In the genomic region with DNA sequence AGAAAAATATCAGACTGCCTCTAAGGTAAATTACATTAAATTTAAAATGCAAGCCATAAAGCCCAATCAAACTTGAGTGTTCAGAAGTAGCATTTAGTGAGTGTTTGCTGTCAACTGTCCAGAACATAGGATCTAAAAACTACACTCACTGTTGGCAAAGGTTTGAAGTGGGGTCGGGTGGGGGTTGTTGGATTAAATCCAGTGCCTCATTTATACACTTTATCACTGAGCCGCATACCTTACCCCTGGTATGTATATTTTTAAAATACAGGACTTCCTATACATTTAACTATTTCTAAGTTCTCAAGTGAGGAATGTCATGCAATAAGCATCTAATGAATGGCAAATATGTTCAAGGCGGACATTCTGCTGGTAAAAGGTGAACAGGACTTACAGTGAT, we compare ENCODE assay signal across 35 mouse cellular contexts.
"Had no signal": no experiment of that assay in that cellular context is flagged by ENCODE, and none has a peak within 500 bp of the region (broad histone marks: within the 10 kb centered on the region; RNA-seq: fewer than 3 reads in every experiment).

No protein-coding gene starts in this region.

- H3K4me1 ChIP-seq: heart, embryonic 10.5 days; hindbrain, embryonic 10.5 days; hindbrain, embryonic 12.5 days; hindbrain, embryonic 13.5 days; hindbrain, embryonic 15.5 days; intestine, embryonic 15.5 days; kidney, embryonic 15.5 days had no signal

- H3K36me3 ChIP-seq: heart, embryonic 10.5 days; heart, embryonic 12.5 days; heart, embryonic 13.5 days; heart, embryonic 15.5 days; hindbrain, embryonic 10.5 days; hindbrain, embryonic 12.5 days; hindbrain, embryonic 13.5 days; hindbrain, embryonic 15.5 days; intestine, embryonic 15.5 days; kidney, embryonic 15.5 days had no signal

- H3K27ac ChIP-seq: heart, adult 2 months; heart, embryonic 10.5 days; heart, embryonic 13.5 days; heart, embryonic 15.5 days; hindbrain, embryonic 10.5 days; hindbrain, embryonic 12.5 days; hindbrain, embryonic 13.5 days; hindbrain, embryonic 14.5 days; hindbrain, embryonic 15.5 days; hindbrain, postnatal 0 days; intestine, embryonic 15.5 days; kidney, embryonic 15.5 days; kidney, postnatal 0 days; layer of hippocampus, adult 2 months had no signal

- H3K9me3 ChIP-seq: heart, embryonic 10.5 days; heart, embryonic 12.5 days; heart, embryonic 13.5 days; heart, embryonic 15.5 days; hindbrain, embryonic 10.5 days; hindbrain, embryonic 12.5 days; hindbrain, embryonic 13.5 days; hindbrain, embryonic 15.5 days; intestine, embryonic 15.5 days; kidney, embryonic 15.5 days had no signal

- DNase-seq: heart, adult 2 months; heart, postnatal 10 days; heart, postnatal 14 days; heart, postnatal 36 days; heart, postnatal 4 days; kidney, adult 11 months; kidney, adult 18-20 months; kidney, adult 2 months; kidney, adult 8-10 months; kidney, adult 9 months; kidney, postnatal 10 days; kidney, postnatal 14 days; kidney, postnatal 25 days; kidney, postnatal 36 days; kidney, postnatal 4 days; layer of hippocampus, adult 9-11 months had no signal

- ATAC-seq: hindbrain, embryonic 16.5 days; hindbrain, postnatal 0 days; inflammation-experienced regulatory T-cells, adult 6 months; intestine, embryonic 15.5 days; intestine, embryonic 16.5 days; intestine, postnatal 0 days had no signal

- H3K4me2 ChIP-seq: heart, embryonic 11.5 days; heart, embryonic 12.5 days; heart, embryonic 13.5 days; heart, embryonic 15.5 days; hindbrain, embryonic 12.5 days; hindbrain, embryonic 13.5 days; hindbrain, embryonic 14.5 days; hindbrain, embryonic 15.5 days; intestine, embryonic 15.5 days; kidney, embryonic 15.5 days had no signal

- H3K9ac ChIP-seq: heart, embryonic 12.5 days; heart, embryonic 13.5 days; heart, embryonic 15.5 days; hindbrain, embryonic 12.5 days; hindbrain, embryonic 13.5 days; hindbrain, embryonic 14.5 days; hindbrain, embryonic 15.5 days; intestine, embryonic 15.5 days; kidney, embryonic 15.5 days had no signal

- H3K27me3 ChIP-seq: heart, embryonic 12.5 days; heart, embryonic 13.5 days; heart, embryonic 15.5 days; hindbrain, embryonic 12.5 days; hindbrain, embryonic 13.5 days; hindbrain, embryonic 15.5 days; intestine, embryonic 15.5 days; kidney, embryonic 15.5 days had no signal

- H3K4me3 ChIP-seq: heart, adult 2 months; heart, embryonic 10.5 days; heart, embryonic 12.5 days; heart, embryonic 13.5 days; heart, embryonic 15.5 days; hindbrain, embryonic 10.5 days; hindbrain, embryonic 12.5 days; hindbrain, embryonic 13.5 days; hindbrain, embryonic 15.5 days; intestine, embryonic 15.5 days; kidney, embryonic 15.5 days; layer of hippocampus, adult 2 months had no signal
